Mouse (Mus musculus) left cerebral cortex, adult 18-20 months (tissue): ENCODE measurements around the gene Mplkip. TPM values are rescaled to one million over a fixed set of nuclear protein-coding genes. Genes with fewer than 3 reads are reported as not detected.
A peak's percentile ranks its signal among the peaks of the same experiment; 100 is the strongest.

ENCODE experiments used
- DNase-seq, 2 experiments: peaks; one replicate each; pipeline ENCODE4 v3.0.0; 2021 to 2022; ENCODE audit warnings: low spot score in 2 of 2, mixed read lengths in 1 of 2
- long read RNA-seq, 2 experiments: library from polyadenylated mRNA; stranded (forward); transcript quantifications; one replicate each; pipeline ENCODE4 v2.0.0; 2021
- total RNA-seq, 2 experiments: library from RNA; stranded (reverse); gene quantifications; 2 replicates each; pipeline ENCODE4 v1.2.3; 2021

Mplkip gene
- total RNA-seq: 10 to 100 TPM; 11.6 to 12.3 TPM
- long read RNA-seq, experiment 1, full-length matches to known transcripts: 11 of 11 reads
- long read RNA-seq, experiment 1, partial matches to known transcripts: 0 of 11 reads
- long read RNA-seq, experiment 1, other reads (novel, unspliced or antisense): 0 of 11 reads
- long read RNA-seq, experiment 2, full-length matches to known transcripts: 11 of 11 reads
- long read RNA-seq, experiment 2, partial matches to known transcripts: 0 of 11 reads
- long read RNA-seq, experiment 2, other reads (novel, unspliced or antisense): 0 of 11 reads

DNA sequence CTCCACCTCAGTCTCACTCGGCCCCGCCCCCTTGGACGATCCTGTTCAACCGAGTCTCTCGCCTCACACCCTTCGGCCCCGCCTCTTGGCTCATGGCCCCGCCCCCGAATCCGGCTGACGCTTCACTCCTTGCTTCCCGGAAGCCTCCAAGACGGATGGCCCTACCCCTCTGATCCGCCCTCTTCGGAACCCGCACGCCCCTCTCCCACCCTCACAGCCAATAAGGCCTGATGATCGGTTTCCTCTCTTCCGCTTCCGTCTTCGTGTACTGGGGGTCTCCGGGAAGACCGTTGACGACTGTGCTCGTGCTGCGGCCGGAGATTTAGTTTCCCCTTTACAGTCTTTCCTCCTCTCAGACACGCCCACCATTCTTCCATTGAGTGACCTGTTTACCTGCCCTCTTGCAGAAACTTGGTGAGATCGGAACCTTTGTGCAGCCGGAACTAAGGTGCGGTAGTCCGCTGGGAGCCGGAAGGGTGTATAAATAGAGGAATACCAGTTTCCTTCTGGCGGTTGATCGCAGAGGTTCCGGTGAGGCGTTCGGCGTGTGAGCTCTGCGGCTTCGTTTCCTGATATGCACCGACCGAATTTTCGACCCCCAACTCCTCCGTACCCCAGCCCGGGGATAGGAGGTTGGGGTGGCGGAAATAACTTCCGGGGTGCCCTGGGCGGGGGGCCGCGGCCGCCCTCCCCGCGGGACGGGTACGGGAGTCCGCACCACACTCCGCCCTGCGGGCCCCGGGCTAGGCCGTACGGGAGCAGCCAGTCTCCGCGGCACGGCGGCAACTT, at the start of gene Mplkip, which contains the start of gene Sugct:
TSS of gene Mplkip (plus strand) at position 282 of the 789 bp plus-strand sequence.
TSS of gene Sugct (minus strand) at position 643 of the 789 bp plus-strand sequence.
- DNase-seq: peak; percentile 100

- no peak for DNase-seq
These were observed 27.6 kb upstream of the Mplkip start for GRCm38 (mm10) chr13:17667380-17667779.

- no peak for DNase-seq
These were observed 23.9 kb upstream of the Mplkip start for GRCm38 (mm10) chr13:17671122-17671521.

DNA sequence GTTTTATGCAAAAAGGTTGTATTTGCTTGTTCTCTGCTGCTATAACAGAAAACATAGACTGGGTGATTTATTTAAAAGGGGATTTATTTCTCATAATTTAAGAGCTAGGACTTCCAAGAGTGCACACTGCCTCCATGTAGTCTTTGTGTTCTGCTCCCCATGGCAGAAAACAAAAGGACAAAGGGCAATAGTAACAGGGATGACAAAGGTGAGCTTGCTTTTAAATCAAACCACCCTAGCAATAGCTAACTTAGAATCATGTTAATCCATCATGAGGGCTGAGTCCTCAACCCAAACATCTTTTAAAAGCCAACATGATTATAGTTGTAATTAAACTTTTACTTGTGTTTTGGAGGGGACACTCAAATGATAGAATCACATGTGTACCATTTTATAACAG, 5.5 kb upstream of the Mplkip start:
- no peak for DNase-seq

DNA sequence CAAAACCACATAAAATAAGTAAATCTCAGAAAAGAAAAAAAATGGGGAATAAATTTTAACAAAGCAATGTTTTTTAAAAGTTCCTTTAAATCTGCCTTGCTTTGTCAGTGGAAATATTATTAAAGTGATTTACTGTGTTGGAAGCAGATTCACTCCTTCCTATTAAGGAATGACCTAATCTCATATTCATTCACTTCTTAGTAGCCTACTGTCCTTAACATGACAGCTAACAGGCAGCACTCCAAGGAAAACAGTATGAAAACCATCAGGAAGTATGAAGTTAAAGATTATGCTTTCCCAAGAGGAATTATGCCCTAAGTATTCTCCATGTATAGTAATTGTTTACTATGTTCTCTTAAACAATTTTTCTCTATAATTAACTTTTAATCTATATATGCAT, 4.3 kb upstream of the Mplkip start:
- DNase-seq: no peak

GRCm38 (mm10) chr13:17691436-17691835, 3.6 kb upstream of the Mplkip start:
- DNase-seq: no peak

- DNase-seq: no peak
These were observed 1.2 kb upstream of the Mplkip start for GRCm38 (mm10) chr13:17693816-17694215.

DNA sequence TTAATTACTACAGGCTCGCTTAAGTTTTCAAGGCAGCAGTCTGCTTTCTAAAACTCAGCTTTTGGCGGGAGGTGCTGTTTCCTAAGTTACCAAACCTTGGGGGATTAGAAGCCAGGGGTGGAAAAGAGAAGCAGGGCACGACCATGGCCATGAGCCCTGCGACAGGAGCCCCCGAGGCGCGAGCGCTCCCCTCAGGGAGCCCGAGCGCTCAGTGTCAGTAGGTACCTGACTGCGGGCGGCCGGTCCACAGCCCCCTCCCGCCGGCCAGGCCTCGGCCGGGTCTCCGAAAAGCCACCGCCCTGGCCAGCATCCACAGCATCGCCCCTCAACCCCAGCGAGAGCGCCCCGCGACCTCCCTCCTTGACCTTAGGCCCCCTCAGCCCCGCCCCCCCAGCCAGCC, 578 bp upstream of the Mplkip start:
- no peak for DNase-seq

GRCm38 (mm10) chr13:17695898-17696580, 1.0 kb downstream of the Mplkip start:
- DNase-seq: no peak

- no peak for DNase-seq
These were observed 5.2 kb downstream of the Mplkip start for GRCm38 (mm10) chr13:17700090-17700715.

GRCm38 (mm10) chr13:17701322-17701721, 6.3 kb downstream of the Mplkip start:
- DNase-seq: no peak

DNA sequence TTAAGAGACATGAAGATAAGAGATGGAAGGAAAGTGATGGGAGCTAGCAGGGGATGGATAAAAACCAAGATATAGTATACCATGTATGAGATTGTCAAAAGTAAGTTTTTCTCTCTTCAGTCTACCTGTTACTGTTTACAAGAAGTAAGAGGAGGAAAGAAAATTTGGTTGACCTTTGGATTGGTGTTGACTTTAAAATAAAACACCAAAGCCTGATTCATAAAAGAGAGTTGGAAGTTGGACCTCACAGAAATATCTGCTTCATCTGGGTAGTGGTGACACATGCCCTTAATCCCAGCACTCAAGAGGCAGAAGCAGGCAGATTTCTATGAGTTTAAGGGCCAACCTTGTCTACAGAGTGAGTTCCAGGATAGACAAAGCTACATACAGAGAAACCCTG, 7.3 kb downstream of the Mplkip start:
- no peak for DNase-seq

- DNase-seq: peak; percentile 27 to 31
These were observed 10.3 kb downstream of the Mplkip start for GRCm38 (mm10) chr13:17705188-17705826.

- no peak for DNase-seq
These were observed 13.9 kb downstream of the Mplkip start for GRCm38 (mm10) chr13:17708784-17709311.

GRCm38 (mm10) chr13:17717357-17717756, 22.4 kb downstream of the Mplkip start:
- no peak for DNase-seq

GRCm38 (mm10) chr13:17727922-17728321, 32.9 kb downstream of the Mplkip start:
- no peak for DNase-seq

- no peak for DNase-seq
These were observed 33.8 kb downstream of the Mplkip start for GRCm38 (mm10) chr13:17728798-17729197.
